Mouse (Mus musculus) CD4-positive, CD25-positive, alpha-beta regulatory T cell, adult 4 months (primary cell): ENCODE results near the gene Stap2. TPM values are rescaled to one million over a fixed set of nuclear protein-coding genes. Genes with fewer than 3 reads are reported as not detected.

Experiments
- ATAC-seq: one replicate; pipeline ENCODE4 v1.8.0; 2017
- polyA plus RNA-seq, 2 experiments: library from polyadenylated mRNA; unstranded; fragments of 100-300 nt; shearing (Covaris generic); gene quantifications; one replicate each; pipeline ENCODE4 v1.2.1; 2017

The Stap2 gene
- polyA plus RNA-seq, 2 experiments from 2014 or later = 0.70 TPM; not detected in 1

DNA sequence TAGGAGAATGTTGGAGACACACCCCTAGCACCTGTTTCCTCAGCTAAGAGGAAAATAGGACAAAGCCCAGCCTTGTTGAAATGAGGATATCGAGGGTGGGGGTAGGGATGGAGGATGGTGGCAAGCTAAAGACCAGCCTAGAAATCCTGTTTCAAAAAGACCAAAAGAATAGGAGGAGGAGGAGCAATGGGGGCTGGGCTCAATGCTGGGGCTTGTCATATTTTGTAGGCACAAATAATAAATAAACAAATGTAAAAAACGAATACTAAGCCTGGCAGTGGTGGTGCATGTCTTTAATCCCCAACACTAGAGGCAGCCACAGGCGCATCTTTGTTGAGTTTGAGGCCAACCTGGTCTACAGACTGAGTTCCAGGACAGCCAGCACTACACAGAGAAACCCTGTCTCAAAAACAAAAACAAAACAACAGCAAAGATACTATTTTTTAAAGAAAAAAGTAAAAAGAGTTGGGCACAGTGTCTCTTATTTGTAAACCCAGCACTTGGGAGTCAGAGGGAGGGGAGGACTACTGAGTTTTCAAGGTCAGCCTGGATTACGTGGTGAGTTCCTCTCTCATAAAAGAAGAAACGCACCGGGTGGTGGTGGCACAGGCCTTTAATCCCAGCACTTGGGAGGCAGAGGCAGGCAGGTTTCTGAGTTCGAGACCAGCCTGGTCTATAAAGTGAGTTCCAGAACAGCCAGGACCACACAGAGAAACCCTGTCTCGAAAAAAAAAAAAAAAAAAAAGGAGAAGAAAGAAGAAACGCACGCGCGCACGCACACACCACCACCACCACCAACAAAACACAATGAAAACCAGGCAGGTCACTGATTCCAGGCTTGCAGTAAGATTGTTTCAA, 47.4 kb downstream of the Stap2 start:
- no peak for ATAC-seq

DNA sequence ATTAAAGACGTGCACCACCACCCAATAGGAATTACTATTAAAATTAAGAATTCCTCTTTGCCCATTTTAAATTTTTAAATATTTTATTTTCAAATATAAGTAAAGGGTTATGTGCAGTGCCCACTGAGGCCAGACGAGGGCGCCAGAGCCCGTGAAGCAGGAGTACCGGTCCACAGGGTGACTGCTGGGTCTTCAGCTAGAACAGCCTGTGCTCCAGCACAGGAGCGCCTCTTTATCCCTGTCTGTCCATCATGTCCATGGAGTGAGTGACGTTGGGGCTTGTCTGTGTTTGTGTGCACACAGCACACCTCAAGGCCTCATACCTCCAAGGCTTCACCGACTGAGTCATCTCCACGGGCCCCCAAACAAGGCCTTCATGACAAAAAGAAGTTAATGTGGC, 48.2 kb downstream of the Stap2 start:
- ATAC-seq = no peak

DNA sequence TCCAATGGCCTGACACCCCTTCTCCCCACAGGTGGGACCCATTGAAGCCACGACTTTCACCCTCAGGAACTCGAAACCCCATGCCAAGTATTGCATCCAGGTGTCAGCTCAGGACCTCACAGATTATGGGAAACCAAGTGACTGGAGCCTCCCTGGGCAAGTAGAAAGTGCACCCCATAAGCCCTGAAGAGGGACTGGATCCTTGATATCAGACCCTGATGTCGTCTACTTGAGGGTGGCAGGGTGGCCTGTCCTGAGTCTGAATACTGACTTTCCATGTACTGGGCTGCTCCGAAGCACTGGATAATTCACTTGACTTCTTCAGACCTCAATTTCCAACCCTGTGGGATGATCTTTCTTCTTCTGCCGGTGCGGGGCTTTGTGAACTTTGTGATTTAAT, 48.8 kb downstream of the Stap2 start:
- no peak for ATAC-seq

DNA sequence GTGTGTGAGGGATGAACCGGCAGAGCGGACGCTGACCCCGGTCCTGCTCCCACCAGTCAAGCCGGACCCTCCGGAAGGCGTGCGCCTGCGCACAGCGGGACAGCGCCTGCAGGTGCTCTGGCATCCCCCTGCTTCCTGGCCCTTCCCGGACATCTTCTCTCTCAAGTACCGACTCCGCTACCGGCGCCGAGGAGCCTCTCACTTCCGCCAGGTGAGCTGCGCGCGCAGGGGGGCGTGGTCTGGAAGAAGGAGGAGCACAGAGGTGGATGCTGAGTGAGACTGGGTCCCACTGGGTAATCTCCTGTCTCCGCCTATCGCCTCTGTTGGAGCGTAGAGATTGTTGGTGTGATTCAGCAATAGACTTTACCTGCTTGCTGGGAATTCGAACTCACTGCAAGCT, 49.3 kb downstream of the Stap2 start:
- no peak for ATAC-seq

DNA sequence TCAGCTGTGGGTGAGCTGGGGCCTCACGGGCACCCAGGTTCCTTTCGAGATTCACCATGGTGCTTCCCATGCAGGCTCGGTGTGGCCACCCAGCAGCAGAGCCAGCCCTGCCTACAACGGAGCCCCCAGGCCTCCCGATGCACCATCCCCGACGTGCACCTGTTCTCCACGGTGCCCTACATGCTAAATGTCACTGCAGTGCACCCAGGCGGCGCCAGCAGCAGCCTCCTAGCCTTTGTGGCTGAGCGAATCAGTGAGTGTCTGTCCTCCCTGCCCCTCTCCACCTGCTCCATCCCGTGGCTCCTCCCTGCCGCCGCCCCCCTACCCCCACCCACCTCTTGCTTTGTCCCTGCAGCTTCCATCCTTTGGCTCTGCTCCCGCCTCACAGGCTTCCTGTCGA, 51.2 kb downstream of the Stap2 start:
- no peak for ATAC-seq

DNA sequence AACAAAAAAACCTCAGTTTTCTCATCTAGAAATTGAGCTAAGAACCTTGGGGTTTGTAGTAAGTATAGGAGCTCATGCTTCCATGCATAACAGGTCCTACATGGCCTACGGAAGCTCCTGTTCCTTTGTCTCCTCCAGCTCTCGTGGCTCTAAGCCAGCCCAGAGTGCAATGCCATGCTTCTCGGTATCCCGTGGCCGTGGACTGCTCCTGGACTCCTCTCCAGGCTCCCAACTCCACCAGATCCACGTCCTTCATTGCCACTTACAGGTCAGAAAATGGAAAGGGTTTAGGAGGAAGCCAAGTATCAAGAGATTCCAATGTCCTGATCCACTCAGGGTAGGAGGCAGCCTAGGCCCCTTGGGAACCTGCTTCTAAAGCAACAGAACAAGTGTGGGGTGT, 51.6 kb downstream of the Stap2 start:
- no peak for ATAC-seq

DNA sequence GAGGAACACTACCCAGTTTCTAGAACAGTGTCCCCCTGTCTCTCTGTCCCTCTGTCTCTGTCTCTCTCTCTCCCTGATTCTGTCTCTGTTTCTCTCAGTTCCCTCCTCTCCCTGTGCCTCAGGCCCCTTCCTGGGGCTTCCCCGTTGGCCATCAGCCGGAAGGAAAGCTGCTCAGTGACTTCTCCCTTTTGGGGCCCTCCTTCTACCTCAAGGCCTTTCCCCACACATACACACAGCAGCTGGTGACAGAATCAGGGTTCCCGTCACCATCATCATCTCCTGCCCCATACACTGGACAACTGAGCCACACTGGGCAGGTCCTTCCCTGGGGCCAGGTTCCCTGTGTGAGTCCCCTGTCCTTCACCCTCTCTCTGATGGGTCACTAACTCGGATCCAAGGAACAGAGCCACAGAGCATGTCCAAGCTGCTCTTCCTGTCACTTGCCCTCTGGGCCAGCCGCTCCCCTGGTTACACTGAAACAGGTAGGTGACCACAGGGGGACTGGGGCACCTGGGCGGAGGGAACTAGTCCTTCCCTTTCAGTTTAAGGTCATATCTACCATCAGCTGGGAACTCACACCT, 52.8 kb downstream of the Stap2 start, which contains the start of gene Ebi3:
TSS of gene Ebi3 (plus strand) at position 194 of the 581 bp plus-strand sequence.
- peak; percentile 64 for ATAC-seq

DNA sequence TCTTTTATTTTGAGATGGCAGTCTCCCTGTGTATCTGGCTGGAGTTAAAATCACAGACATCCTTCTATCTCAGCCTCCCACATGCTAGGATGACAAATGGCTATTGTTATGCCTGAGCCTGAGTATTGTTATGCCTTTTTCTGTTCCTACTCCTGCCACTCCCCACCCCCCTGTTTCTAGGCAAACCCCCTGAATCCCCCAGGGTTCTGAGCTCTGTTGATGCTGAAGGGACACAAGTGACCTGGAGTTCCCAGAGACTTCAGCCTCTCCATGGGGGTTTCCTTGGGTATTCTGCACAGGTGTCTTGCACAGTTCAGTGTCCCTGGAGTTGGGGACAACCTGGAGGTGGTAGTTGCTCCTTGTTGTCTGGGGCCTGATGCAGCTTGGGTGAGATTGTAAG, 53.3 kb downstream of the Stap2 start:
- no peak for ATAC-seq

DNA sequence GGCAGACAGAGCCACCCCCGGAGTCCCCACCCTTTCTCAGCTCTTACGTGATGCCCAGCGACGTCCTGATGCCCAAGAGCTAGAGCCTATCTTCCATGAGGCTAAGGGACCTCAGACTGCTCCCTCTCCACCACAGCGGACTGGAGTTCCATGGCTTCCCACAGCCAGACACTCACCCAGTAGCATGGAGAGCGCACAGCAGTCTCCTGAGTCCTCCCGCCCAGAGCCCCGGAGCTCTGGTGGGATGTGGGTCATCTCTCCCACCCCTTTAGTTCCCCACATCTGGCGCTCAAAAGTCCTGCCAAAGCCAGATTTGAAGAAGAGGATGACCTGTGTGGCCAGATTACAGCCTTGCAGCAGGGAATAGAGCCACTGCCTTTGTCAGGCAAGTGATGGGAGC, 54.8 kb downstream of the Stap2 start:
- no peak for ATAC-seq

DNA sequence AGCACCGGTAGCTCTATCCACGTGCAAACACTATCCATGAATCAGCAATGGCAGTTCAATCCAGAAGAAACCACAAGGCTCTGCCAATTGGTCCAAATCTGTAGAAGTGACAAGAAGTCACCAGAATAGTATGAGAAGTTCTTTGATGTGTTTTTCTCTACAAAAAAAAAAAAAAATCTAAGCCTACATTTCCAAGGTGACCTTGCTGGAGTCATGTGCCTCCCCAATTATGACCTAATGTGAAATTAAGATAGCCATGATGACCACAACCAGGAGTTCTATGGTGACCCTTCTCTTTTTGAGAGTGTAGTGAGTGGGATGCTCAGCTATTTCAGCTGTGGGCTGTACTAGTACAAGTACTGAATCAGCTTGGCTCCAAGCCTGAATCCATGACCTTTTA, 56.0 kb downstream of the Stap2 start, which contains the start of gene Zfp119b:
TSS of gene Zfp119b (minus strand) at position 101 of the 400 bp plus-strand sequence.
- ATAC-seq = no peak

DNA sequence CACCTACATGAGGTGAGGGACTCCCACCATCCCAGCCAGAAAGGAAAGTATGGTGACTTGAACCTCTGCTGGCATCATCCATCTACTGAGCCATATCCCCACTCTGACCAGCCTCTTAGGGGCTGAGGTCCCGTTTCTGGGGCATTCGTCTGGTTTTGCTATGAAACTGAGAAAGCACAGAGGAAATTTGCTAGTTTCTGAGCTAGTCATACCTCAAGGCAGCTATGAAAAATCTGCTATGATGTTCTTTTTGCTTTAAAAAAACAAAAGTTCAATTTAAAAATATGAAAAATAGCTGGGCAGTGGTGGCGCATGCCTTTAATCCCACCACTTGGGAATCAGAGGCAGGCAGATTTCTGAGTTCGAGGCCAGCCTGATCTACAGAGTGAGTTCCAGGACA, 56.7 kb downstream of the Stap2 start:
- no peak for ATAC-seq

Other genes starting within 250 kb of the Stap2 start
- 10 to 100 TPM; 21.2 to 22.6 TPM for gene Zfp119a, start 126.7 kb downstream of the Stap2 start, polyA plus RNA-seq
- gene Zfp959, start 113.5 kb downstream of the Stap2 start, polyA plus RNA-seq = 10 to 100 TPM; 29.3 to 31.1 TPM
- 10 to 100 TPM; 14.3 to 16.2 TPM for gene Zfp119b, start 56.1 kb downstream of the Stap2 start, polyA plus RNA-seq
- gene Ebi3, start 52.9 kb downstream of the Stap2 start, polyA plus RNA-seq = 10 to 100 TPM; 48.6 to 79.8 TPM
- gene Yju2, start 46.5 kb downstream of the Stap2 start, polyA plus RNA-seq = 10 to 100 TPM; 28.2 to 43.3 TPM
- gene Shd, start 35.1 kb downstream of the Stap2 start, polyA plus RNA-seq = not detected
- gene Fsd1, start 19.1 kb downstream of the Stap2 start, polyA plus RNA-seq = under 1 TPM in 1 of 2 experiments, not detected in 1; 0.47 TPM
- gene Mpnd, start 127 bp upstream of the Stap2 start, polyA plus RNA-seq = 10 to 100 TPM in 1 of 2 experiments, 1 to 10 TPM in 1; 9.2 to 13.7 TPM
- 100 to 1,000 TPM in 1 of 2 experiments, 10 to 100 TPM in 1; 93.7 to 110 TPM for gene Sh3gl1, start 31.1 kb upstream of the Stap2 start, polyA plus RNA-seq
- gene Chaf1a, start 34.9 kb upstream of the Stap2 start, polyA plus RNA-seq = 1 to 10 TPM in 1 of 2 experiments, under 1 TPM in 1; 0.51 to 1.0 TPM
- 10 to 100 TPM; 35.0 to 41.5 TPM for gene Ubxn6, start 69.4 kb upstream of the Stap2 start, polyA plus RNA-seq
- gene Hdgfl2, start 74.0 kb upstream of the Stap2 start, polyA plus RNA-seq = 10 to 100 TPM; 39.4 to 58.4 TPM
- not detected for gene Plin4, start 104.2 kb upstream of the Stap2 start, polyA plus RNA-seq
- not detected for gene Plin5, start 112.0 kb upstream of the Stap2 start, polyA plus RNA-seq
- gene Lrg1, start 116.4 kb upstream of the Stap2 start, polyA plus RNA-seq = not detected
- not detected for gene Sema6b, start 134.8 kb upstream of the Stap2 start, polyA plus RNA-seq
- gene Tnfaip8l1, start 156.9 kb upstream of the Stap2 start, polyA plus RNA-seq = 10 to 100 TPM; 30.3 to 43.4 TPM
- gene Mydgf, start 178.3 kb upstream of the Stap2 start, polyA plus RNA-seq = 10 to 100 TPM; 58.9 to 59.6 TPM
- 10 to 100 TPM; 17.8 to 21.0 TPM for gene Dpp9, start 213.3 kb upstream of the Stap2 start, polyA plus RNA-seq